Mouse (Mus musculus) layer of hippocampus, adult 11-12 months (tissue): ENCODE results near the gene Jmjd1c.
"Not testable (repeated sequence)": the region's sequence is repeated elsewhere in the genome, so short reads cannot be mapped to it uniquely, and the experiment has no call there.

Experiments
- DNase-seq: peaks from one replicate; pipeline ENCODE4 v3.0.0; 2022; ENCODE audit warnings: low spot score

The Jmjd1c gene

GRCm38 (mm10) chr10:67104543-67104942, 8.6 kb downstream of the Jmjd1c start:
- no peak for DNase-seq

DNA sequence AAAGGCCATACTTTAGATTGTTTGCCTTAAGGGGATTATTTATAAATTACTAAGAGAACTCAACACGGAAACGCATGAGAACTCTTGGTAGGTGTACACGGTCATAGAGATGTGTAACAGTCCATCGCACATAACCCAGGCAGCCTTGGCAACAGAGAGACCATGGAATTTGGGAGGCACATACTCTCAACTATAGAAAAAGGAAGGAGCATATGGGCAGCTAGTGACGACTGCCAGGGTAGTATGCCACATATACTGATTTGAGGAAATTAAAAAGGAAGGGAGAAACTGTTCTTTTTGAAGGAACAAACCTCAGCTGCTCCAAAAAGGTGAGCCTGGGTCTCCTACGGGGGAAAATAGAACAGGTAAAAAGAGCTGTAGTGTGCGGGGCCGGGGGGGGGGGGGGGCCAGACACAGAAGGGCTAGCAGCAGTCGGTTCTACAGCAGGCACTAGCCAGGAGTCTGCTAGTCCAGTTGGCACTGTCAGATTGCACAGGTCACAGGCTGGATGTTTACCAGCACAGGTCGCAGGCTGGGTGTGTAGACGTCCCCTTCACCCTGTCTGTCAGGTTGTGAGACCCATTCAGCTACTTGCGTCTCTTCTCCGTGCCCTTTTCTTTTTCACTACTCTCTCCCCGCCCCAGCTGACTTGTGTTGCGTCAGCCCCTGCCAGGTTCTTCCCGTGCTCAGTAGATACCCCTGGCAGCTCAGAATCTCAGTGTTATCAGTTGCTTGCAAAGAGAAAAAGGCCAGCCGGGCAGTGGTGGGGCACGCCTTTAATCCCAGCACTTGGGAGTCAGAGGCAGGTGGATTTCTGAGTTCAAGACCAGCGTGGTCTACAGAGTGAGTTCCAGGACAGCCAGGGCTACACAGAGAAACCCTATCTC, 9.6 kb downstream of the Jmjd1c start:
- no peak for DNase-seq

GRCm38 (mm10) chr10:67106400-67106799, 10.5 kb downstream of the Jmjd1c start:
- DNase-seq: no peak

DNA sequence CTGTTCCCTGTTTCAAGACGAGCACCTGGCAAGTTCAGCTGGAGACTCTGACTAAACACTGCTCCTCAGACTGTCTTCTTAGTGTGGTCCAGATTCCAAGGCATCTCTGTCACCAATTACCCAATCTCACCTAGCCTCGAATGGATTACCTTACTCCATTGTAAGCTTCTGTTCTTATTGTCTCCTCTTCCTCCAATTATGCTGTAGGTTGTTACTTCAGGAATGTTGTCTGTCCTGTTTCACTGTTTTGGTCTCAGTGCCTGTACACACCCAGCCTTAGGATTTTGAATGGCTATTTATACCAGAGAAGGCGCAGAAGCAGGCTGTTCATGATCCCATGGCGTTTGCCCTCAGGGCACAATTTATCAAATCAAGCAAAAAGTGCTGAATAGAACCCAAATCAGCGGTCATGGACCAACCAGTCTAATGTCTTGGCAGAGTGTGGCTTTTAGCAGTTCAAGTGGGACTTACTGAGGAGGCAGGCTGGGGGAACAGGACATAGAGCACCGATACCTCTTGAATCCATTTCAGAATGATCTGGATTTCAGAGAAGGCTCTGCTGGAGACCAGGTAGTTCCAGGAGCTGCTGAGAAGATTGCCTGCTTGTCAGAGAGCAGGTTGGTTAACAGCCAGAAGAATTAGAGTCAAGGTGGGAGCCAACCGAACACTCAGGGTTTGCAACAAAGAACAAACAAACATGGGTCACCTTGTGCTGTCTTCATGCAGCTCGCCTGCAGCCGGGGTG, 11.3 kb downstream of the Jmjd1c start:
- DNase-seq: no peak

DNA sequence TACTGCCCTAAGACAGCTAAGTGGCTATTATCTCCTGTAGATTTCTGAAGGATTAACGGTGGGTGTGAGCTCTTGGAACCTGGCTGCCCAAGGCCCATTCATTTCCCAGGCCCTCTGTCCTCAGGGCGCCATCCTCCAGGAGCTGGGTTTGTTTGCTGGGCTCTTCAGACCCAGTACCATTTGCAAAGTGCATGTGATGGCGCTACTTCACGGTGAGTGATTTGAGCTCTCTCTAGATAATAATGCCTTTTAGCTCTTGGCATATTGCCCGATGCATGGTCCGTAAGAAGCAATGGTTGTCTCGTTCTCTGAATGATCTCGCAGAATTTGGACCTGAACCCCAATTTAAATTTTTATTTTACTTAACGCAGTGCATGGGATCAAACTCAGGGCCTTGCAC, 12.2 kb downstream of the Jmjd1c start:
- no peak for DNase-seq

GRCm38 (mm10) chr10:67109635-67110034, 13.7 kb downstream of the Jmjd1c start:
- no peak for DNase-seq

GRCm38 (mm10) chr10:67111044-67111798, 15.3 kb downstream of the Jmjd1c start:
- no peak for DNase-seq

DNA sequence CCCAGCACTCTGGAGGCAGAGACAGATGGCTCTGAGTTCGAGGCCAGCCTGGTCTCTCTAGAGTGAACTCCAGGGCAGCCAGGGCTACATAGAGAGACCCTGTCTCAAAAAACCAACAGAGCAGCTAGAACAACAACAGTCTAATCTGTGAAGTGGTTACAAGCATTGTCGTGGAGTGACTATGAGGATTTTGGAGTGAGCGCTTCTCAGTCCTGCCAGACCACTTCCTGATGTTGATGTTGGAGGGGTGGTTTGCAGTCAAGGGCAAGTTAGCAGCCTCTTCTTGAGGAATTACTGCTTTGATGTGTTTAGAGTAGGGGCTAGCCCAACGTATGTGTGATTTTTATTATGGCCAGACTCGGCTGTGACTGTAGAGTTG, 15.9 kb downstream of the Jmjd1c start:
- DNase-seq: no peak

DNA sequence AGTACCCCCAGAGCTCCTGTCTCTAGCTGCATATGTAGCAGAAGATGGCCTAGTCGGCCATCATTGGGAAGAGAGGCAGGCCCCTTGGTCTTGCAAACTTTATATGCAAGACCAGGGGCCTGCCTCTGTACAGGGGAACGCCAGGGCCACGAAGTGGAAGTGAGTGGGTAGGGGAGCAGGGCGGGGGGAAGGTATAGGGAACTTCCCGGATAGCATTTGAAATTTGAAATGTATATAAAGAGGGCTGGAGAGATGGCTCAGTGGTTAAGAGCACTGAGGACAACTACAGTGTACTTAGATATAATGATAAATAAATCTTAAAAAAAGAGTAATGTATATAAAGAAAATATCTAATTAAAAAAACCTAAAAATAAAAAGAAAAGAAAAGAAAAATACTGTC, 17.0 kb downstream of the Jmjd1c start:
- not testable (repeated sequence) for DNase-seq

- no peak for DNase-seq
Observed at GRCm38 (mm10) chr10:67113833-67114232, 17.9 kb downstream of the Jmjd1c start.

- DNase-seq: no peak
Observed at GRCm38 (mm10) chr10:67115115-67115514, 19.2 kb downstream of the Jmjd1c start.

DNA sequence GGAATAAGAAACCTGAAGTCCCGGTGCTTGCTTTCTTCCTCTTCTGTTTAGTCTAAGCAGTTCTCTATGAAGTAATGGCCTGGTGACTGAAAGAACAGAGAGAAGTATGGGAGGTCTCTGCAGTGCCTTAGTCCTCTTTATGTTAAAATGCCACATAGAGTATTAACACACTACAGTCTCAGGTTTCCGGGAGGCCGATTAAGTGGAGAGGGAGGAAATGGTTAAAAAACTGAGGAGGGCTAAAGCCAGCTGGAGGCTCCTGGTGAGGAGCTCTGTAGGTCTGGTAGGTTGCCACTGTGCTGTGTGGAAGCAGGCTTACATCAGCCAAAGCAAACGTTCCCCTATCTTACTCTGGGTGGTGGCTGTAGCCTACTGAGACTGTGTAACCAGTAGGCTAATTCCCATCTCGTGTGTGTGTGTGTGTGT, 19.8 kb downstream of the Jmjd1c start:
- no peak for DNase-seq

- DNase-seq: no peak
Observed at GRCm38 (mm10) chr10:67116251-67116650, 20.3 kb downstream of the Jmjd1c start.

DNA sequence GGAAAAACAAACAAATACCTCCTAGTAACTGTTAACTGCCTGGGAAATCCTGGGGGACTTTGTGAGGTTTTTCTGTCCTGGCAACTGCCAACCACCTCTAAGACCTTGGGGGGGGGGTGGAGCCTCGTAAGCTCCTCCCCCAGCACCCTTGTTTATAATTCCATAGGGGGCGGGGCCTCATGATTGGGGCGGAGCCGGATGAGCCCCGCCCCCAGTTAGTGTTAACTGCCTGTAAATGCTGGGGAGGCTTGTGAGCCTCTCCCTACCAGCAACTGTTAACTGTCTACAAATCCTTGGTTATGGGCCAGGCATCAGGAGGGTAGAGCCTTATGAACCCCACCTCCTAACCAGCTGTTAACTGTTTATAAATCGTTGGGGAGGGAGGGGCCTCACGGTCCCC, 23.4 kb downstream of the Jmjd1c start:
- no peak for DNase-seq

DNA sequence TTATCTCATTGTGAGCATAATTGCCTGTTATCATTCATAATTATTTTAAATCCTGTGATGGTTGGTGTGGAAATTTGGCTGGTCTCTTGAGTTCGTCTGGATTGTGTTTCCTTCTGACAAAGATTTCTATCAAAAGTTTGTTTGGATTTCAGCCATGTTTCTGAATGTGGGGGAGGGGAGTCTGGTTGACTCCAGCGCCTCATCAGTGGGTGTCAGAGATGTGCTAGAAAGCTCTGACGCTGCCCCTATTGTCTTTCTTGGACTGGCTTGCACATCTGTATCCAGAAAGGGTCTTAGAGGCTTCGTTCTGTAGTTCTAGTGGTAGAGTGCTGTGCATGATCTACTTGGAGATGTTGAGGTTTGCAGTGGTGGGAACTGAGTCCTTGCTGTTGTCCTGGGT, 24.3 kb downstream of the Jmjd1c start:
- no peak for DNase-seq

- no peak for DNase-seq
Observed at GRCm38 (mm10) chr10:67120640-67121039, 24.7 kb downstream of the Jmjd1c start.

GRCm38 (mm10) chr10:67123756-67124155, 27.8 kb downstream of the Jmjd1c start:
- DNase-seq: no peak

- no peak for DNase-seq
Observed at GRCm38 (mm10) chr10:67124156-67124555, 28.2 kb downstream of the Jmjd1c start.

- DNase-seq: peak; percentile 56
Observed at GRCm38 (mm10) chr10:67126061-67126858, 30.3 kb downstream of the Jmjd1c start.

GRCm38 (mm10) chr10:67126859-67127758, 31.2 kb downstream of the Jmjd1c start:
- no peak for DNase-seq

GRCm38 (mm10) chr10:67129531-67129930, 33.6 kb downstream of the Jmjd1c start:
- DNase-seq: no peak
